Mouse (Mus musculus): ENCODE data around the gene Ulk4. TPM values are rescaled to one million over a fixed set of nuclear protein-coding genes. Genes with fewer than 3 reads are reported as not detected.

The Ulk4 gene
- polyA plus RNA-seq, 1 experiment: 5.9 TPM

DNA sequence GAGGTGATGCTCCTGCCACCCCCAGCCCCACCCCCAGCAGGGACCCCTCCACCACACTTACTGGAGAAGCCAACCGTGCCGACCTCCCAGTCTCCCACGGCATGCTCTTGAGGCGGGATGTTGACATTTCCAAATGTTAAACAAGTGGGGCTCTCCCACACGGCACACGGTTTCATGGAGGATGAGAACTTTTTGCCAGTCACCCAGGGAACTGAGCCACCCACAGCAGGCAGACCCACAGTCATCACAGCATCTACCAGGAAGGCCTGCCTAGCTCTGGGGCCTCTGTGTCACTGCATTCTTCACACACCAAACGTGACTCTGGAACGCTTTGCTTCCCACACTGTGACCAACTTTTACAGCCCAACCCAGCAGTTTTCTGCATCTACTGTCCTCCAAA is 152.3 kb downstream of the Ulk4 start:
- peak in 1 of 2 experiments; percentile 21 for DNase-seq (ENCODE audit: extremely low spot score in 1 of 2, low spot score in 1 of 2)

DNA sequence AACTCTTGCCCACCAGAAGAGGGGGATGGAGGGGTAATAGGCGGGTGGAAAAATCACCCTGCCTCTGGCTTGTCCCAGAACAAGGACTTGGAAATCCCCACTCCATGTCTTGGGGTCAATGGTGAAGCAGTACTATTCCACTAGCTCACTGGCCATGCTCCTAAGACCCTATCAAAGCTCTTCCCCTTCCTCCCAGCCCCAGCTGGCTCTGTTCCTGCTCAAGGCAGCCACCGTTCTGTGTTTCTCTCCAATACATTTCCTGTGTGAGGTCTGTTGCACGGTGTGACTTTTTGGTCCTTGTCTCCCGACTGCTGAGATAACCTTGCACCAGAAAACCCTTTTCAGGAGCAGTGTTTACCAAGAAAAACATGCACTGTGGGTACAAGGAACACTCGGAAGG is 155.0 kb downstream of the Ulk4 start:
- DNase-seq (ENCODE audit: extremely low spot score in 1 of 2, low spot score in 1 of 2): no peak

DNA sequence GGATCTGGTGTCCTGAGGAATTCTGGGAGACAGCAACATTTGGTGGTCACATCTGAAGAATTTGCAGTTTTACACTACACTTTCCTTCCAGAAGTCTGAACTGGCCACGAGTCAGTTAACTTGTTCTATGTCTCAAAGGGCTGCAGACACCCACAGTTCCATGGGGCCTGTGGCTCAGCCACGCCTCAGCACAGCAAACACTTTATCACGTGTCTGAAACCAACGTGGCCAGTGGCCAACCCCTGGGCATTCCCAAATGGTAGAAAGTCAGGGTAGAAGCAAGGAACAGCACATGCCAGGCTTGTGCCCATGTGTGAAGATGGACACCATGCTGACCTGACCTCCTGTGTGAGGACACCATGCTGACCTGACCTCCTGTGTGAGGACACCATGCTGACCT is 159.1 kb downstream of the Ulk4 start:
- no peak for DNase-seq (ENCODE audit: extremely low spot score in 1 of 2, low spot score in 1 of 2)

- no peak for DNase-seq (ENCODE audit: extremely low spot score in 1 of 2, low spot score in 1 of 2)
Observed at GRCm38 (mm10) chr9:121112131-121112530, 164.9 kb downstream of the Ulk4 start.

DNA sequence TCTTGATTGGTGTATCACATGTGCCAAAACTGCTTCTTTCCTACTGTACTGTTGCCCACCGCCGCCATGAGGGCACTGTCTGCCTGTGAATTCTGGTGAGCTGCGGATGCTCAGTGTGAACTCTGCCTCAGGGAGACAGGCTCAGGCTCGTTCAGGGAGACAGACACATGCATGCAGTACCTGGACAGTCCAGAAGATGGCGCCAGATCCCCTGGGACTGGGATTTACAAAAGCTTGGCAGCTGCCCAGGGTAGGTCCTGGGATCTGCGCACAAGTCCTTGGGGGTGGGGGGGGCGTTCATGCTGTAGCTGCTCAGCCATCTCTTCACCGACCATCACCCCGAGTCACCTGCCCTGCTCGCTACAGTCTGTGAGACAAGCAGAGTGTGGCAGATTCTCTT is 168.9 kb downstream of the Ulk4 start:
- peak; percentile 16 to 88 for DNase-seq (ENCODE audit: extremely low spot score in 1 of 2, low spot score in 1 of 2)

- DNase-seq (ENCODE audit: extremely low spot score in 1 of 2, low spot score in 1 of 2): peak; percentile 22 to 62
Observed at GRCm38 (mm10) chr9:121107643-121108042, 169.4 kb downstream of the Ulk4 start.

- no peak for DNase-seq (ENCODE audit: extremely low spot score in 1 of 2, low spot score in 1 of 2)
Observed at GRCm38 (mm10) chr9:121107101-121107500, 169.9 kb downstream of the Ulk4 start.

DNA sequence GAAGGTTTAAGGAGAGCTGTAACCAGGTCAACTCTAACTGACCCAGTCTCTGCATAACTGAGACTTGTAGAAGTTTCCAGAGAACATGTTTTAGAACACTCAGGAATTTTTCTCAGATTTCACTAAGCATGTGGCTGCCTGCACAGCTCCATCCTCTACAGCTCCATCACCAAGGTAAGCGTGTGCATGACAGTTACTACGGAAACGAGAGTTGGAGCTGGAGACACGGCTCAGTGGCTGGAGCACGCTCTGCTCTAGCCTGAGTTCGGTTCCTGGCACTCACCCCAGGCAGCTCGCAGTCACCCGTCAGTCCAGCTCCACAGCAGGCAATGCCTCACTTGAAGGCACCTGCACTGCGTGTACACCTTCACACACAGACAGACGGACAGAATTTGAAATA is 175.5 kb downstream of the Ulk4 start:
- DNase-seq (ENCODE audit: extremely low spot score in 1 of 2, low spot score in 1 of 2): no peak

- DNase-seq (ENCODE audit: extremely low spot score in 1 of 2, low spot score in 1 of 2): no peak
Observed at GRCm38 (mm10) chr9:121099453-121099852, 177.5 kb downstream of the Ulk4 start.

DNA sequence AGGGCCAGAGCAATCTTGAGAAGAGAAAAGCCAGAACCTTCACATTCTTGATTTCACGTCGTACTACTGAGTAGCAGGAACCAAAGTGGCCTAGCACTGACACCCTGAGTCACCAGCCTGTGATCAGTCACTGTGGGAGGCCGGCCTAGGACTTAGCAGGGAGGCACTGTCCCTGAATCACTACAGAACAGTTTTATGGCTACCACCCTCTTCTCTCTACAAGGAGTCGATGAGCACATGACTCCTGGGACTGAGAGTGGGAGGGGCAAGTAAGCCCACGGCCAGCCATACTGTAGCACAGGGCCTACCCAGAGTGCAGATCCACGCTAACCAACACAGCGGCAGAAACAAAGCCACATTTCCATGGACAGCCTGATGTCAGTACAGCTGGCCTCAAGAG is 183.2 kb downstream of the Ulk4 start:
- no peak for DNase-seq (ENCODE audit: extremely low spot score in 1 of 2, low spot score in 1 of 2)

- no peak for DNase-seq (ENCODE audit: extremely low spot score in 1 of 2, low spot score in 1 of 2)
Observed at GRCm38 (mm10) chr9:121092568-121092967, 184.4 kb downstream of the Ulk4 start.

- no peak for DNase-seq (ENCODE audit: extremely low spot score in 1 of 2, low spot score in 1 of 2)
Observed at GRCm38 (mm10) chr9:121091016-121091735, 185.8 kb downstream of the Ulk4 start.

- DNase-seq (ENCODE audit: extremely low spot score in 1 of 2, low spot score in 1 of 2): no peak
Observed at GRCm38 (mm10) chr9:121087661-121088060, 189.3 kb downstream of the Ulk4 start.

DNA sequence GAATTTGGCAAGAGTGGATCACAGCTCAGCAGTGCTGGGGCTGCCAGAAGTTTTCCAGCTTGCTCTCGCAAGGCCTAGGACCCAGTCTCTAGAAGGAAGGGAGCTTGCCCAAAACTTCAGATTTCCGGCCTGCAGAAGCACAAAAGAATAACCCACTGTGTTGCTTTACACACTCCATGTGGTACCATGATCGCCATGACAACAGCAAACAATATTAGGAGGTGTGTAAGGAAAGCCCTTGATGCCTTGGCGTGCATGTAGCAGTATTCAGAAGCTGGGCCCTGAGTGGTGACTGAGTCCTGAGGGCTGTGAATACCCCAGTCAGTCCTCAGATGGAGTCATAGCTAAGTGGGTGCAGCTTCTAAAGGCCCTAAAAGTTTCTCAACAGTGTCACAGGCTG is 192.8 kb downstream of the Ulk4 start:
- no peak for DNase-seq (ENCODE audit: extremely low spot score in 1 of 2, low spot score in 1 of 2)

- no peak for DNase-seq (ENCODE audit: extremely low spot score in 1 of 2, low spot score in 1 of 2)
Observed at GRCm38 (mm10) chr9:121080834-121081233, 196.2 kb downstream of the Ulk4 start.

DNA sequence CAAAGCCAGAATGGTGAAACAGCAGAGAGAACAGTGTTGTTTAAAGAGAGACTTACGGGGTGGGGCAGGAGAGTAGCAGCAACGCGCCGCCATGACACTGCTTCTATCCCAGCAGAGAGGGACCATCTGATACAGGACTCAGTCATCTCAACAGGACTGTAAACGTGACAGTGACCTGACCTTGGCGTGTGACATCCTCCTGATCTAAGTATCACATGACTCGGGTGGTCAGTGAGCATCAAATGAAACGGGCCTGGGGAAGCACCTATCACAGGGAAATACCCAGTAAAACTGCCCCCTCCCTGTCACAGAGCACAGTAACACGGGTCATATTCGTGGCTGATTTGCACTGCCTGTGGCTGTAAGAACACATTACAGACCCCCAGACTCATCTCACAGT is 196.6 kb downstream of the Ulk4 start:
- no peak for DNase-seq (ENCODE audit: extremely low spot score in 1 of 2, low spot score in 1 of 2)

DNA sequence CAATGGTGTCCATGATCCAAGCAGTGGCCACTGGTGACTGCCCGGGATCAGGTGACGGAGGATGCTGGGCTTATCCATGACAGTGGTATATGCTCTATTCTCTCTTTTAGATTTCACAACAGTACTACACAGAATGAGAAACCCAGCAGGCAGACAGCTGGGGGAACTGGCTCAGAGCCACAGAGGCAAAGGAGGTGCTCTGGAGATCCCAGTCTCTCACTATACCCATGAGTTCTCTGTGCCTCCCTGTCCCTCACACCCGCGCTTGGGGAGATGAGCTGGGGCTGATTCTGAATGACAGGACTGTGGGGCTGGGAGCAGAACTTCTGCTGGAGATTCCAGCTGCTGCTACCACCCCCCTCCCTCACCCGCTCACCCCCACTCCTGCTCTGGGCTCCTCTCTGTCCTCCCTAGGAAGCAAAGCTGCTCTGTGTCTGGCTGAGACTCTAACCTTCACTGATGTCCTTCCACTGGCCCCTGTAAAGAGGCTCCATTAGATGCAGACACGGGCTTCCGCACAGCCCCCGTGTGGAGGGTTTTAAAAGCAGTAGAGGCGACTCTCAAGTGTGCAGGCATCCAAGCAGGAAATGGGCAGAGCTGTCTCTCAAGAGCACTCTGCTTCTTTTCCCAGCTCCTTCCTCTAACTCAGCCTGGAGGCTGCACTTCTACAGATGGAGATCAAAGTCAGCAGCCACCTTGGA is 197.5 kb downstream of the Ulk4 start:
- DNase-seq (ENCODE audit: extremely low spot score in 1 of 2, low spot score in 1 of 2): peak in 1 of 2 experiments; percentile 61

- peak; percentile 38 to 50 for DNase-seq (ENCODE audit: extremely low spot score in 1 of 2, low spot score in 1 of 2)
Observed at GRCm38 (mm10) chr9:121076291-121076690, 200.7 kb downstream of the Ulk4 start.

DNA sequence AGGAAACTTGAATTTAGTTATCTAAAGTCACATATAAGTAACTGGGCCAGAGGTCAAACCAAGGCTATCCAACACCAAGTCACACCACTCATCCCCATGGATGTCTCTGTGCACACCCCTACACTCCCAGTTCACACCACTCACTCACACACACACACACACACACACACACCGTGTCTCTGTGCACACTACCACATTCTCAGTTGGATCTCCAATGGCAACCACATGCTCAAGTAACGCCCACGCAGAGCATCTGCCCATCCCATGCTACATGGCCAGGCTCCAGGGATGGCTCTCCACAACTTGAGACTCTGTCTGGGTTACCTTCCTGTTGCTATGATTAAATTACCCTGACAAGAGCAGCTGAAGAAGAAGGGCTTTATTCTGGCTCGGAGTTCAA is 201.8 kb downstream of the Ulk4 start:
- peak; percentile 86 to 87 for DNase-seq (ENCODE audit: extremely low spot score in 1 of 2, low spot score in 1 of 2)

GRCm38 (mm10) chr9:121074726-121075125 is 202.3 kb downstream of the Ulk4 start:
- DNase-seq (ENCODE audit: extremely low spot score in 1 of 2, low spot score in 1 of 2): peak; percentile 71 to 72

- no peak for DNase-seq (ENCODE audit: extremely low spot score in 1 of 2, low spot score in 1 of 2)
Observed at GRCm38 (mm10) chr9:121072127-121072757, 204.8 kb downstream of the Ulk4 start.

Data from frontal cortex, adult 2 months (tissue).